Mouse (Mus musculus) E14TG2a.4 (cell line): ENCODE measurements around the gene Mea1.

Experiments
- H3K27me3 ChIP-seq: 2 replicates; pipeline ENCODE4 v1.6.1; 2014; ENCODE audit warnings: low read length, control low read depth; ENCODE audit not compliant: insufficient read depth
- H3K36me3 ChIP-seq: 2 replicates; pipeline ENCODE4 v1.6.1; 2014; ENCODE audit warnings: low read length, control low read depth; ENCODE audit not compliant: insufficient read depth
- H3K4me1 ChIP-seq: replicated peaks from 2 replicates; pipeline ENCODE4 v1.6.1; 2014; ENCODE audit warnings: low read depth, low read length, control low read depth
- H3K4me3 ChIP-seq: replicated peaks from 2 replicates; pipeline ENCODE4 v1.5.1; 2014; ENCODE audit warnings: mild to moderate bottlenecking, low read length
- H3K9me3 ChIP-seq: 2 replicates; pipeline ENCODE4 v1.6.1; 2014; ENCODE audit warnings: low read length, control low read depth
- CTCF ChIP-seq: conservative IDR thresholded peaks from 2 replicates; pipeline ENCODE4 v1.5.1; 2014; ENCODE audit warnings: low read length
- NANOG ChIP-seq: IDR thresholded peaks from 2 replicates; pipeline ENCODE4 v1.6.1; 2014; ENCODE audit warnings: borderline replicate concordance, low read length, mixed read lengths
- POU5F1 ChIP-seq: IDR thresholded peaks from 2 replicates; pipeline ENCODE4 v1.6.1; 2014; ENCODE audit warnings: low read length, borderline replicate concordance

Gene Mea1

GRCm38 (mm10) chr17:46703971-46704886 is 25.6 kb downstream of the Mea1 start:
- Histone ChIP-seq H3K4me1 (peaks cover 63% of the 10 kb centered on the region), H3K9me3 (no peaks in the 10 kb centered on the region), H3K27me3 (peaks cover 10% of the 10 kb centered on the region; the same call in 1 of the 2 replicates), H3K4me3 (peak overlapping the region; percentile 99), H3K36me3 (peaks cover 39% of the 10 kb centered on the region)
- TF ChIP-seq POU5F1 (no peak), CTCF (no peak), NANOG (no peak)

- Histone ChIP-seq H3K36me3 (peaks cover 30% of the 10 kb centered on the region), H3K9me3 (no peaks in the 10 kb centered on the region), H3K4me1 (peaks cover 56% of the 10 kb centered on the region), H3K4me3 (peak within 1 kb of the TSS; percentile 99), H3K27me3 (peaks cover 10% of the 10 kb centered on the region; the same call in 1 of the 2 replicates)
- TF ChIP-seq POU5F1 (no peak), CTCF (no peak), NANOG (no peak)
These were observed 26.6 kb downstream of the Mea1 start, which contains the start of gene Ppp2r5d for GRCm38 (mm10) chr17:46704887-46705835. Gene Ppp2r5d (minus strand): TSS chr17:46705111.

GRCm38 (mm10) chr17:46706375-46707089 is 27.9 kb downstream of the Mea1 start:
- no peaks in the 10 kb centered on the region for H3K9me3 ChIP-seq
- peaks cover 44% of the 10 kb centered on the region for H3K4me1 ChIP-seq
- H3K4me3 ChIP-seq, result no peak overlapping the region
- H3K27me3 ChIP-seq, result peaks cover 10% of the 10 kb centered on the region; the same call in 1 of the 2 replicates
- peaks cover 17% of the 10 kb centered on the region for H3K36me3 ChIP-seq
- no peak for TF ChIP-seq NANOG
- no peak for TF ChIP-seq POU5F1
- no peak for TF ChIP-seq CTCF

- peaks cover 44% of the 10 kb centered on the region for H3K4me1 ChIP-seq
- H3K9me3 ChIP-seq, result no peaks in the 10 kb centered on the region
- peak within 1 kb of the TSS; percentile 98 for H3K4me3 ChIP-seq
- TF ChIP-seq NANOG (no peak), CTCF (no peak), POU5F1 (no peak)
- peaks cover 28% of the 10 kb centered on the region for H3K36me3 ChIP-seq
- H3K27me3 ChIP-seq, result peaks cover 10% of the 10 kb centered on the region; the same call in 1 of the 2 replicates
These were observed 32.5 kb downstream of the Mea1 start, which contains the start of gene Pex6 for GRCm38 (mm10) chr17:46710959-46711597. Gene Pex6 (plus strand): TSS chr17:46711463.

- Histone ChIP-seq H3K9me3 (no peaks in the 10 kb centered on the region), H3K4me3 (peak overlapping the region; percentile 98), H3K36me3 (peaks cover 34% of the 10 kb centered on the region), H3K27me3 (peaks cover 5% of the 10 kb centered on the region; the same call in 1 of the 2 replicates), H3K4me1 (peaks cover 39% of the 10 kb centered on the region)
- TF ChIP-seq CTCF, result no peak
- no peak for TF ChIP-seq POU5F1
- TF ChIP-seq NANOG, result no peak
These were observed 33.1 kb downstream of the Mea1 start for GRCm38 (mm10) chr17:46711612-46712271.

GRCm38 (mm10) chr17:46712442-46712841 is 33.8 kb downstream of the Mea1 start:
- no peaks in the 10 kb centered on the region for H3K27me3 ChIP-seq
- peaks cover 39% of the 10 kb centered on the region for H3K4me1 ChIP-seq
- no peaks in the 10 kb centered on the region for H3K9me3 ChIP-seq
- H3K4me3 ChIP-seq, result peak overlapping the region; percentile 98
- no peak for TF ChIP-seq CTCF
- TF ChIP-seq POU5F1, result no peak
- TF ChIP-seq NANOG, result no peak
- H3K36me3 ChIP-seq, result peaks cover 38% of the 10 kb centered on the region

- Histone ChIP-seq H3K9me3 (no peaks in the 10 kb centered on the region), H3K4me1 (peaks cover 37% of the 10 kb centered on the region), H3K27me3 (no peaks in the 10 kb centered on the region), H3K4me3 (no peak overlapping the region), H3K36me3 (peaks cover 38% of the 10 kb centered on the region)
- TF ChIP-seq CTCF, result no peak
These were observed 35.3 kb downstream of the Mea1 start for GRCm38 (mm10) chr17:46713849-46714248.
